Mouse (Mus musculus) hindbrain, embryonic 15.5 days (tissue): ENCODE data around the gene Mthfd2. TPM values are rescaled to one million over a fixed set of nuclear protein-coding genes. Genes with fewer than 3 reads are reported as not detected.

Experiments used
- polyA plus RNA-seq: library from polyadenylated mRNA; unstranded; fragments of >200 nt; fragmentation: Nextera tagmentation; extraction: Ambion mirVana; gene quantifications from 2 replicates; pipeline ENCODE4 v1.2.1, GENCODE M21; 2015

The Mthfd2 gene
- polyA plus RNA-seq, 1 experiment from 2014 or later, result 32.8 TPM

Other genes with a start within 250 kb of the Mthfd2 start
- gene Pcgf1, start 248.0 kb downstream of the Mthfd2 start, polyA plus RNA-seq, result 45.8 and 45.9 TPM in 2 replicates
- not detected in 2 replicates for gene Lbx2, start 239.5 kb downstream of the Mthfd2 start, polyA plus RNA-seq
- gene Ccdc142, start 224.3 kb downstream of the Mthfd2 start, polyA plus RNA-seq, result 5.9 and 6.8 TPM in 2 replicates
- 5.5 and 6.0 TPM in 2 replicates for gene Gm42688, start 224.3 kb downstream of the Mthfd2 start, polyA plus RNA-seq
- 113 and 124 TPM in 2 replicates for gene Mrpl53, start 216.9 kb downstream of the Mthfd2 start, polyA plus RNA-seq
- gene Mogs, start 210.4 kb downstream of the Mthfd2 start, polyA plus RNA-seq, result 22.8 and 27.2 TPM in 2 replicates
- gene Wbp1, start 204.3 kb downstream of the Mthfd2 start, polyA plus RNA-seq, result 155 and 161 TPM in 2 replicates
- 13.8 and 16.3 TPM in 2 replicates for gene Ino80b, start 200.5 kb downstream of the Mthfd2 start, polyA plus RNA-seq
- gene Rtkn, start 190.4 kb downstream of the Mthfd2 start, polyA plus RNA-seq, result 14.9 and 17.8 TPM in 2 replicates
- gene Wdr54, start 169.5 kb downstream of the Mthfd2 start, polyA plus RNA-seq, result 17.8 and 19.3 TPM in 2 replicates
- gene 1700003E16Rik, start 169.5 kb downstream of the Mthfd2 start, polyA plus RNA-seq, result 9.7 and 9.8 TPM in 2 replicates
- gene Dctn1, start 160.0 kb downstream of the Mthfd2 start, polyA plus RNA-seq, result 148 and 160 TPM in 2 replicates
- gene Slc4a5, start 106.1 kb downstream of the Mthfd2 start, polyA plus RNA-seq, result 2.2 and 2.8 TPM in 2 replicates
- gene Mob1a, start 108 bp upstream of the Mthfd2 start, polyA plus RNA-seq, result 22.9 and 24.6 TPM in 2 replicates
- 60.3 and 67.6 TPM in 2 replicates for gene Bola3, start 23.2 kb upstream of the Mthfd2 start, polyA plus RNA-seq
- 57.7 and 70.9 TPM in 2 replicates for gene Tet3, start 133.2 kb upstream of the Mthfd2 start, polyA plus RNA-seq
- gene Dguok, start 181.1 kb upstream of the Mthfd2 start, polyA plus RNA-seq, result 66.2 and 68.5 TPM in 2 replicates
- 3.3 and 3.6 TPM in 2 replicates for gene Actg2, start 210.4 kb upstream of the Mthfd2 start, polyA plus RNA-seq
- 55.4 and 62.9 TPM in 2 replicates for gene Stambp, start 246.8 kb upstream of the Mthfd2 start, polyA plus RNA-seq